Mouse (Mus musculus) stomach, postnatal 0 days (tissue): Measurements from ENCODE around the gene Lzic.
"Not testable (repeated sequence)": the region's sequence is repeated elsewhere in the genome, so short reads cannot be mapped to it uniquely, and the experiment has no call there.

ENCODE experiments used
- CTCF ChIP-seq: IDR thresholded peaks from 2 replicates; pipeline ENCODE4 v1.5.1; 2016; ENCODE audit warnings: antibody characterized with exemption, low read depth, mild to moderate bottlenecking, moderate library complexity
- EP300 ChIP-seq: optimal IDR thresholded peaks from 2 replicates; pipeline ENCODE3; 2016; ENCODE audit warnings: antibody characterized with exemption

DNA sequence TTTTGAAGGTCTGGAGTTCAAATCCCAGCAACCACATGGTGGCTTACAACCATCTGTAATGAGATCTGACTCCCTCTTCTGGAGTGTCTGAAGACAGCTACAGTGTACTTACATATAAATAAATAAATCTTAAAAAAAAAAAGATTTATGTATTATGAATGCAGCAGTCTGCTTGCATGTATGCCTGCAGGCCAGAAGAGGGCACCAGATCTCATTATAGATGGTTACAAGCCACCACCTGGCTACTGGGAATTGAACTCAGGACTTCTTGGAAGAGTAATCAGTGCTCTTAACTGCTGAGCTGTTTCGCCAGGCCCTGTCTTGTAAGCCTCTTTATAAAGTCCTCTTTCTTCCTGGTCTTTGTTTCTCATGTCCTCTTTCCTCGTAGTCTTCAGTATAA lies 24.6 kb upstream of the Lzic start:
- peak; percentile 46 for TF ChIP-seq CTCF
- TF ChIP-seq EP300: not testable (repeated sequence)
